Mouse (Mus musculus) liver, adult 2 months (tissue): ENCODE results near the gene Abcc10. TPM values are rescaled to one million over a fixed set of nuclear protein-coding genes. Genes with fewer than 3 reads are reported as not detected.

Experiments used
- DNase-seq: peaks from one replicate; pipeline ENCODE4 v3.0.0-alpha.2; 2011; ENCODE audit warnings: low read depth, low spot score; ENCODE audit errors: extremely low read depth
- H3K27ac ChIP-seq: fragments of 200-500 bp; replicated peaks from 2 replicates; pipeline ENCODE4 v1.5.1; 2012; ENCODE audit warnings: low read depth, mild to moderate bottlenecking, control low read depth, inconsistent platforms, low read length; ENCODE audit not compliant: insufficient read depth
- H3K27me3 ChIP-seq: fragments of 200-500 bp; 2 replicates; pipeline ENCODE4 v1.6.1; 2012; ENCODE audit warnings: mild to moderate bottlenecking, moderate library complexity, low read length, inconsistent platforms; ENCODE audit not compliant: control insufficient read depth, insufficient read depth
- H3K36me3 ChIP-seq: fragments of 200-500 bp; 2 replicates; pipeline ENCODE4 v1.6.1; 2012; ENCODE audit warnings: low read length, inconsistent platforms; ENCODE audit not compliant: control insufficient read depth, insufficient read depth
- H3K4me1 ChIP-seq: fragments of 200-500 bp; 2 replicates; pipeline ENCODE4 v1.6.1; 2011; ENCODE audit warnings: low read length; ENCODE audit not compliant: control insufficient read depth, insufficient read depth
- H3K4me3 ChIP-seq: fragments of 200-500 bp; 2 replicates; pipeline ENCODE4 v1.5.1; 2011; ENCODE audit warnings: low read depth, mild to moderate bottlenecking, control low read depth, low read length, moderate library complexity; ENCODE audit not compliant: insufficient read depth
- H3K79me2 ChIP-seq: fragments of 200-500 bp; 2 replicates; pipeline ENCODE4 v1.6.1; 2012; ENCODE audit warnings: inconsistent platforms, mild to moderate bottlenecking, low read length, moderate library complexity; ENCODE audit not compliant: control insufficient read depth, insufficient read depth
- H3K9ac ChIP-seq: fragments of 200-500 bp; 2 replicates; pipeline ENCODE4 v1.6.1; 2012; ENCODE audit warnings: low read depth, mild to moderate bottlenecking, control low read depth, inconsistent platforms, low read length
- CTCF ChIP-seq: fragments of 200-500 bp; IDR thresholded peaks from 2 replicates; pipeline ENCODE4 v1.5.1; 2011; ENCODE audit warnings: low read depth, low read length, control low read depth
- POLR2A ChIP-seq: fragments of 200-500 bp; IDR thresholded peaks from 2 replicates; pipeline ENCODE4 v1.6.1; 2011; ENCODE audit warnings: low read length, control low read depth; ENCODE audit not compliant: insufficient read depth; ENCODE audit errors: extremely low read depth
- whole genome bisulfite sequencing: fragments of 180-500 bp; shearing (Covaris S2); methylation state at CpG from one replicate; pipeline ENCODE4 v1.1.7; 2018; 5-methylcytosine and 5-hydroxymethylcytosine counted together
- polyA plus RNA-seq: library from polyadenylated mRNA; depleted of rRNA; stranded (reverse); fragments of >200 nt; gene quantifications from 2 replicates; pipeline ENCODE4 v1.2.3, GENCODE M21; 2012
- total RNA-seq: library from RNA; depleted of rRNA; stranded (reverse); fragments of >200 nt; gene quantifications from 2 replicates; pipeline ENCODE4 v1.2.3, GENCODE M21; 2014

Gene Abcc10
- total and polyA plus RNA-seq, 2 experiments, result 2.1 to 17.3 TPM

DNA sequence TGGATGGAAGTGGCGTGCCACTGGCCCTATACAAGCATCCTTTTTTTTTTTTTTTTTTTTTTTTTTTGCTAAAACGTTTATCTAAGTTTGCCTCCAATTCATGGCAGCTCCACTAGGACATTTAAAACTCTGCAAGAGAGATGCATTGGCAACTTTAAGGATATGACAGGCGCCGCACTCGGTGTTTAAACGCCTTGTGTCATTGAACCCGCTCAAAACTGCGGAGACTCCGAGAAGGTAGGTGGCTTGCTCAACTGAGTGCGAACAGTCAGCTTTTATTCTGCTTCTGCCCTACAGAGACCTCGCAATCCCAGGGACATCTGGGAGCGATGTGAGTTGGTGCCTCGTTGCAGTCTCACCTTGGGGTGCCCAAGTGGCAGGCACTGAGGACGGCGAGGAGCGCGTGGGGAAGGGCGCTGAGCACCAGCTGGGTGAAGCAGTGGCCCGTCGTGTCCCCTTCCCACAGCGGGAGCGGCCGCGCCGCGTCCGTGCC, 693 bp downstream of the Abcc10 start:
- peak overlapping the region; percentile 75 for H3K4me3 ChIP-seq
- peak overlapping the region; percentile 79 for H3K27ac ChIP-seq
- no peaks in the 10 kb centered on the region; the same call in 1 of the 2 replicates for H3K79me2 ChIP-seq
- H3K27me3 ChIP-seq, result no peaks in the 10 kb centered on the region
- TF ChIP-seq CTCF, result no peak
- no peak for TF ChIP-seq POLR2A
- DNase-seq, result no peak
- no peaks in the 10 kb centered on the region for H3K36me3 ChIP-seq
- peak overlapping the region; percentile 89 for H3K9ac ChIP-seq
- WGBS, result 3% methylated on average over 27 of the region's 27 CpGs
- H3K4me1 ChIP-seq, result peaks cover 3% of the 10 kb centered on the region; the same call in 1 of the 2 replicates

DNA sequence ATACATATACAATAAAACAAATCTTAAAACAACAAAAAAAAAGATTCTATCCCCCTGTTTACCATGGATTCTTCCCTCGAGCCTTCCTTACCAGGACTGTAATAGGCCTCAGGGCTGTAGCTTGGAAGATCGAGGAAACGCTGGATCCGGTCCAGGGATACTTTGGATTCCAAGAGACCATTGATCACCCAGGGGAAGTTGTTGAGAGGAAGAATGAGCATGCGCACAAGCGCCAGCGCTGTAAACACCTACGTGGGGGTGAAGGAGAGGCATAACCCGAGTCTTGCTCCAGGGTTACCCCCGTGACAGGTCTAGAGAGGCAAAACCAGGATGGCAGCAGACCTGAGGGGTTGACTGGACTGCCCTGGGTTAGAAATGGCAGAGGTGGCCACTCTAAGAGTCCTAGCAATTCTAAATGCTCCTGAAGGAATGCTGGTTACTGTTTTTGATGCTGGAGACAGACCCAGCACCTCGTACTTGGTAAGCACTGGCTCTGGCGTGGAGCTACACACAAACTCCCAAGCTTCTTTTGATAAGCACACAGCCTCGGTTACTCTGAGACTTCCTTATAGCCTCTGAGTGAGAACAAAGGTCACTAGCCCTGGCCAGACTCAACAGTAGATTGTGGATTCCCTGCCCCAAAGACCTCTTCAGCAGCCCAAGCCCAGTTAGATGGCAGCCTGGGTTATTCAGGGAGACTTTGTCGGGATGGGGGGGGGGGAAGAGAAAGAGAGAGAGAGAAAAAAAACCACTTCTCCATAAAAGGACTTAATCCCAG, 5.9 kb downstream of the Abcc10 start:
- peak; percentile 61 for DNase-seq
- no peak overlapping the region for H3K4me3 ChIP-seq
- TF ChIP-seq CTCF (no peak), POLR2A (no peak)
- H3K36me3 ChIP-seq, result no peaks in the 10 kb centered on the region
- no peaks in the 10 kb centered on the region; the same call in 1 of the 2 replicates for H3K79me2 ChIP-seq
- H3K27ac ChIP-seq, result no peak overlapping the region
- no peak overlapping the region for H3K9ac ChIP-seq
- H3K27me3 ChIP-seq, result no peaks in the 10 kb centered on the region
- H3K4me1 ChIP-seq, result peaks cover 11% of the 10 kb centered on the region; the same call in 1 of the 2 replicates
- WGBS, result 83% methylated on average over 14 of the region's 14 CpGs

DNA sequence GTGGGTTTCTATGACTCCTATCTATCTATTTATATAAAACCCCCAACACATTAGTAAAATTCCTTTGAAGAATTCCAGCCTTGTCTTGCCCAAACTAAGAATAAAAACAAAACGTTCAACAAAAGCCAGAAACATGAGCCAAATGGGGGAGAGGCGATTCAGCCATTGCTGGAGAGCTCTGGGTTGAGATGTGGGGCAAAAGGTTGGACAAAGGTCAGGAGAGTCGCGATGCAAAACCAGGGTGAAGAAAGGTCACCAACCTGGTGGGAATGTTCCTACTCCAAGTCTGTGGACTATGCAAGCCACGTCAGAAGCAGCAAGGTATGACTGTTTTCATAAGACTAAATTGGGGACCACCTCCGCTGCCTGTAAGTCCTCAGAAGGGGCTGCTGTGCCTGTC, 7.7 kb downstream of the Abcc10 start:
- 27% methylated on average over 6 of the region's 6 CpGs for WGBS
- Histone ChIP-seq H3K27ac (no peak overlapping the region), H3K9ac (no peak overlapping the region), H3K36me3 (no peaks in the 10 kb centered on the region), H3K79me2 (no peaks in the 10 kb centered on the region), H3K27me3 (no peaks in the 10 kb centered on the region), H3K4me1 (peaks cover 8% of the 10 kb centered on the region; the same call in 1 of the 2 replicates), H3K4me3 (no peak overlapping the region)
- no peak for TF ChIP-seq CTCF
- TF ChIP-seq POLR2A, result no peak
- DNase-seq, result peak; percentile 69

DNA sequence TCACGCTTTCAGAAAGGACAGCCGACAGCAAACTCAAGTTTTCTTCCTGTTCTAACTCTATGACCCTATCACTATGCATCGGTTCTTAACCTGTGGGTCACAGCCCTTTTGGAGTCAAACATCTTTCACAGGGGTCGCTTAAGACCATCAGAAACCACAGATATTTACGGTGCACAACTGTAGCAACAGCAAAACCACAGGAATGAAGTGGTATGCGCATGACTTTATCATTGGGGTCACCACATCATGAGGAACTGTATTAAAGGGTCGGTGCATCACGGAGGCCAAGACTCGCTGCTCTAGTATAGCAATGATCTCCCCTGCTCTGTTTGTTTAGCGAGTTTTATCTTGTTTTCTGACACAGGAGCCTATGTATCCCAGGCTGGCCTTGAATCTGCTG, 12.3 kb downstream of the Abcc10 start:
- H3K79me2 ChIP-seq, result no peaks in the 10 kb centered on the region
- H3K9ac ChIP-seq, result no peak overlapping the region
- WGBS, result 80% methylated on average over 10 of the region's 10 CpGs
- no peaks in the 10 kb centered on the region for H3K36me3 ChIP-seq
- no peak for DNase-seq
- TF ChIP-seq CTCF (no peak), POLR2A (no peak)
- H3K27me3 ChIP-seq, result no peaks in the 10 kb centered on the region
- H3K27ac ChIP-seq, result no peak overlapping the region
- H3K4me1 ChIP-seq, result peaks cover 6% of the 10 kb centered on the region; the same call in 1 of the 2 replicates
- no peak overlapping the region for H3K4me3 ChIP-seq

DNA sequence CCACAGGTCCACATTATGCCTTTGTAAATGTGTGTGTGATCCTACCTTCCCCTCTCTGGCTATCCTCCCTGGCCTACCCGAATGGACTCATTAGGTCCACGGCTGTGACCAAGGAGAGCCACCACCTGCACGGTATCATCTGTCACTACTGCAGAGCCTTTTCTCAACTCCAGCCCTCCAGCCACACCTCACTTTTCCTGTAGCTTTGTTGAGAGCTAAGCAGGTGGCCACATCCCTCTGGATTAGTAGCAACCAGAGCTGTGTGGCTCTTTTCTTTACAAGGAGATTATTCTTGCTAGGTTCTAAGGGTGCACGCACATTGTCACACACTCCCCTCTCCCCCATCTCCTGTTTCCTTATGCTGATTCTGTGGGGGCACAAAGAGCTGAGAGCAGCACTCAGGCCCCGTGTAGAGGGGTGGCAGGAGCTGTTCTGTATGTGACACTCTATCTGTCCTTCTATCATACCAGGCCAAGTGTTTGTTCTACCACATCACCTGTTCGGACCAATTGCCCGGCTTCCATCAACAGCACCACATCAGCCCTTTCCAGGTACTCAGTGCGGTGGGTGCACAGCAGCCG, 14.9 kb downstream of the Abcc10 start:
- Histone ChIP-seq H3K79me2 (no peaks in the 10 kb centered on the region), H3K4me1 (no peaks in the 10 kb centered on the region), H3K9ac (no peak overlapping the region), H3K27ac (no peak overlapping the region), H3K4me3 (no peak overlapping the region), H3K36me3 (no peaks in the 10 kb centered on the region), H3K27me3 (no peaks in the 10 kb centered on the region)
- WGBS, result 93% methylated on average over 9 of the region's 9 CpGs
- TF ChIP-seq POLR2A (no peak), CTCF (no peak)
- no peak for DNase-seq
